Mouse (Mus musculus) ES-Bruce4 (cell line): ENCODE measurements at regions not wholly inside any gene's neighbourhood (a gene's known extent, or its start where the extent isn't known, plus 50 kb on each side); places are given as distances from the start of the nearest gene placed in this dataset.

Experiments used
- EP300 ChIP-seq: IDR thresholded peaks from 2 replicates; pipeline ENCODE4 v1.6.1; 2011; ENCODE audit warnings: low read depth, low read length; ENCODE audit not compliant: insufficient read depth
- POLR2A ChIP-seq: IDR thresholded peaks from one replicate; pipeline ENCODE4 v1.8.1; 2011; ENCODE audit warnings: low read length; ENCODE audit not compliant: insufficient read depth

- TF ChIP-seq EP300, result no peak
- no peak for TF ChIP-seq POLR2A
These were observed 318.7 kb downstream of the Rnd3 start for GRCm38 (mm10) chr2:50830056-50830720.
